Mouse (Mus musculus): ENCODE measurements around the gene Sh3pxd2a.

Sh3pxd2a gene

GRCm38 (mm10) chr19:47464304-47465241 is at the start of gene Sh3pxd2a:
Sh3pxd2a (minus strand) TSS chr19:47464401.
- peak; percentile 47 for DNase-seq

GRCm38 (mm10) chr19:47513618-47513897 is 49.4 kb upstream of the Sh3pxd2a start:
- no peak for DNase-seq

- DNase-seq: no peak
Observed at GRCm38 (mm10) chr19:47512794-47513617, 48.8 kb upstream of the Sh3pxd2a start.

GRCm38 (mm10) chr19:47511958-47512357 is 47.8 kb upstream of the Sh3pxd2a start:
- DNase-seq: no peak

DNA sequence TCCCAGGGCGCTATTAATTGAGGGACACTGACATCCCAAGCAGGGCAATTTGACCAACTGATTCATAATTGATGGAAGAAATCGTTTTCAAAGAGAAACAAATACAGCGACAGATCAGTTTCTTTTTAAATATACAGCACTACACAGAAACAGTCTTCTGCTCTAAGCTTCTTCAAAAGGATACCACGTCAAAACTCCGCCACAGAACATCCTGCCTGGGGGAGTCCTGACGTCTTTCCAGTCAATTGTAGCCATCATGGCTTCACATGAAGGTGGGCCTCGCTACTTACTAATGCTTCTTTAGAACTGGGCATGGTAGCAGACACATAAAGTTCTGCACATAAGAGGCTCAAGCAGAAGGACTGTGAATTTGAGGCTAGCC is 47.1 kb upstream of the Sh3pxd2a start:
- no peak for DNase-seq

GRCm38 (mm10) chr19:47510473-47511293 is 46.5 kb upstream of the Sh3pxd2a start:
- DNase-seq: no peak

DNA sequence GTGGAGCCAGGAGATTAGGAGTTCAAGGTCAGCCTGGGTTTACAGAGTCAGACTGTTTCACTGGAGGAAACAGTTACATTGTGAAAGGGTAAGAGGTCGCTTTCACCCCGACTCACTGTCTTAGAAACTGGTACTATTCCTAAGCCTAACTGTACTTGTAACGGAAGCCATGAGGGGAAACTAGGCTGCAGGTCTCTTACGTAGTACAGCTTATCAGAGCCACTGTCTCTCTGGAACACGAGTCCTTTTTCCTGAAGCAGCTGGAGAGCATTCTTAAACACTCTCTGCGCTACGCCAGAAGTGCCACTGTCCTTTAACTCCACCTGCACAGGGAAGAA is 45.9 kb upstream of the Sh3pxd2a start:
- DNase-seq: no peak

DNA sequence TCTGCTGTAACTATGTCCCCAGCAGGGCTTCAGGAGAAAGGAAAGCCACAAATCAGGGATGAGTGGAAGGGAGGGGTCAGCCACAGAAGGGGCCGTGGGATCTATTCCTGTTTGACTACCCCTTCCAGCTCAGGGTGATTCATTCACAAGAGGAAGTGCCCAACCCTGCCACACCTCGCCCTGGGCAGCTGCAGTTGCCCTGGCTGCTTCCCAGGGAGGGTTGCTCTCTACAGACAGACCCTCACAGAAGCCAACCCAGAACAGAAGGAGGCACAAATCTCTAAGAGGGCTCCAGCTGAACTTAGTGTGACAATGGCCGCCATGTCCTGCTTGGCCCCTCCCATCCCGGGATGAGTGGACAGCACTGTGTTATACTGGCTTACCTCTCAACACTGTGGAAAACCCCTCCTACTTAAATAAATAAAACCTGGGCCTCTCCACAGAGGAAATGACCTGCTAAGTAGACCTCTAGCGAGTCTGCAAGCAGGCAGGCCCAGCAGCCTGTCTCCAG is 44.6 kb upstream of the Sh3pxd2a start:
- DNase-seq: no peak

DNA sequence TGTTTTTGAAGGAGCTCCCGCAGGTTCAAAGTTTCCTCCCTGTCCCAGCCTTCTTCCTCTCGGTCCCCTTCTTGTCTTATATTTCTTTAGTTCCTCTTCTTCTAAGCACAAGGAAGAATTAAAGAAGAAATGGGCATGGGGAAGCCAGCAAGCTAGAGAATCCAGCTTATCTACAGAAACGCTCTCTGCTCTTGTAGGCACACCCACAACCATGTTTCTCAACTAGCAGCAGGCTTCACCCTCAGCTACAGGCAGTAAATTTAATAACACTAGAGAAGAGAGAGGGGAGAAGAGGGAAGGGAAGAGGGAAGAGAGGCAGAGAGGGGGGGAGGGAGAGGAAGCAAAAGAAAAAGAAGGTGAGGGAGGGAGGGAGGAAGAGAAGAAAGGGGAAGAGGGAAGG is 44.0 kb upstream of the Sh3pxd2a start:
- DNase-seq: no peak

DNA sequence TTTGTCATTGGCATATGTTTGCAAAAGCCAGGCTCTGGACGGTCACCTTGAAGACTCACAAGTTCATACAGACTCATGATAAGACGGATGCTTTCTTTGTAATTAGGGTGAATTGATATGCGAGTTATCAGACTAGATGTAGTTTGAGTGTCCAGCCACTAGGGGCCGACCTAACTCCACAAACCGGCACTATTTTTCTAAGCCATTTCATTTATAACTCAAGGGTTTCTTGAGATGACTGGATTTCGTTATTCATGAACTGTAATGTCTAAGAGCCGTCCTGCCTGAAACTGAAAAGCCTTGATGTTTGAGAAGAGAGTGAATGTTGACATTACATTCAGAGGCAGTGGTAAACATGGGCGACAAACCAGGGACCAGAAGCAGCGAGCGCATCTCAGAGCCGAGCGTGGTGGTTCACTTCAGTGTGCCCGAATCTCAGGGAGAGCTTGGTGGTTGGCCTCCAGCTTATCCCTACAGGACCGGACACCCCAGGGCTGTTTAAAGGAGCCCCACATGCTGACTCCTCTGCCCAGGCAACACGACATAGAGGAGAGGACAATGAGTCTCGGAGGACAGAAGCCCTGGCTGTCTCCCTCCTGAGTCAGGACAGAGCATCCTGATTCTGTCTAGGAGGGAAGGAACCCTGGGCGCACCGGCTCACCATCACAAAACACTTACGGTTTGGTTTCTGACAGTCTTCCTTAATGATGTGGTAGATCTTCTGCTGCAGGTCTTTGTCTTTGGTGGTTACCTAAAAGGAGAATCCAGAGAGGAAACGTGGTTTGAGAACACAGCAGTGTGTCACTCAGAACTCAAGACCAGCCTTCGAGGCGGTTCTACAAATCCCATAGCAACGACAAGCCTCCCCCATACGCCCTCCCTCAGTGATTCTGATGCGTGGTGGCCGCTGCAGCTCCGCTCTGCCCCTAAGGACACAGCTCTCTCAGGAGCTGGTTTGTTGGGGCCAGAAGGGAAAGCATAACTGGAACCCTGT is 43.2 kb upstream of the Sh3pxd2a start:
- peak; percentile 75 for DNase-seq

DNA sequence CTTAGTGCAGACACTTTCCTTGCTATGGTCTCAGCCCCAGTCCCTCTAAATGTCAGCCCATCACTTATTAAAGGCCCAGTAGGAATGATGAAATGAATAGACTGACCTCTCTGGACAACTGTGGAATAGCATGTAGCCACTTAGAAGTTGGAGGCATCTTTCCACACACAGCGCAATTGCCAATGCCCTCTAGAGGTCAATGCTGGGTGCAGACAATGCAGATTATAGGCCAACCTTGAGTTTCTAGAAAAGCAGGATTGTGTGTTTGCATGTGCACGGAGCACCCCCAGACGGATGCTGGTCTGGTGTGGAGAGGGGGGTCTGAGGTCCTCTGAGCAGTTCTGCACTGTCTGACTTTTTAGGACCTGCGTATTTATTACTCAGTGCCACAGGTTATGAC is 39.4 kb upstream of the Sh3pxd2a start:
- DNase-seq: no peak

GRCm38 (mm10) chr19:47502563-47502962 is 38.4 kb upstream of the Sh3pxd2a start:
- no peak for DNase-seq

DNA sequence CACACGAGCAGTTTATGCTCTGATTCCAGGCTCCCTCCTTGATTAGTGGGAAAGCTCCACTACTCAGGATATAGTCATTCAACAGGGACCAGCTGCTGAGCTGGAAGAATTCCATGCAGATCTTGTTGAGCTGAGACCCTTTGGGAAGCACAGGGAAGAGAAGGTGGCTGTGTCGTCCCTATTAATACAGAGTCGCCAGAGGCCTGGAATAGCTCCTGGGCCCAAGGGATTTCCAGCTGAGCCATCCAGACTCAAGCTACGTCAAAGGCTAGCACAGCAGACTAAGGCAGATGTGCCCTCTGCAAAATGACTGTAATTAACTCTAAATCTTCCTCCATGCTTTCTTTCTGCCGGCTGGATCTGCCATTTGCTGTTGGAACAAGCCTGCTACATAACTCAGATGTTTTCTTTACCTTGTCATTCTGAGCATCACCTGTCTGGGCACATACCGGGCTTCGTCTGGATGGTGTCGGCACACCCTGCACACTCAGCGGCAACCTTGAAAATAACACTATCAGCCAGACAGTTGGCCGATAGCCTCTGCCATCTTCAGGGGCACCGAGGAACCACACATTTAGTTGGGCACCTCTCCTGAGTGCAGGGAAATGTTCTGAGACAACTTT is 36.3 kb upstream of the Sh3pxd2a start:
- DNase-seq: no peak

GRCm38 (mm10) chr19:47499841-47500240 is 35.6 kb upstream of the Sh3pxd2a start:
- no peak for DNase-seq

GRCm38 (mm10) chr19:47498942-47499341 is 34.7 kb upstream of the Sh3pxd2a start:
- no peak for DNase-seq

DNA sequence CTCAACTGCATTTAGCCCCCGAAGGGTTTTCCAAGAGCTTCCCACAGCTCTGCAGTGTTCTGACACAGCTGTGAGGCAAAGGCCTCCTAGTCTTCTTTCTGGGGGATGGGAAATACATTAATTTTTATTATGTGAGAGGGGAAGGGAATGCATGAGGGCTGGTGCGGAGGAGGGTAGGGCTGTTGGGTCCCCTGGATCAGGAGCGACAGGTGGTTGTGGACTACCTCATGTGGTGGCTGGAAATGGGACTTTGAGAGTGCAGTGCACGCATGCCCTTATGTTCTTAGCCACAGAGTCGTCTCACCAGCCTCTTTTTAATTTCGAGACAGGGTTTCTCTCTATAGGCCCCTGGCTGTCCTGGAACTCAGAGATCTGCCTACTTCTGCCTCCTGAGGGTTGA is 33.5 kb upstream of the Sh3pxd2a start:
- no peak for DNase-seq

- DNase-seq: no peak
Observed at GRCm38 (mm10) chr19:47497313-47497712, 33.1 kb upstream of the Sh3pxd2a start.

- DNase-seq: no peak
Observed at GRCm38 (mm10) chr19:47493017-47493997, 29.1 kb upstream of the Sh3pxd2a start.

- no peak for DNase-seq
Observed at GRCm38 (mm10) chr19:47492422-47492821, 28.2 kb upstream of the Sh3pxd2a start.

- DNase-seq: no peak
Observed at GRCm38 (mm10) chr19:47491853-47492252, 27.7 kb upstream of the Sh3pxd2a start.

Data from right cerebral cortex, postnatal 25 days (tissue).